Mouse (Mus musculus): Measurements from ENCODE around the gene Galnt6. TPM values are rescaled to one million over a fixed set of nuclear protein-coding genes. Genes with fewer than 3 reads are reported as not detected.

The Galnt6 gene
- polyA plus RNA-seq, 1 experiment from 2014 or later, result 0.27 TPM

- ATAC-seq (replicated peaks), result no peak
- H3K4me3 ChIP-seq, result no peak overlapping the region
- H3K36me3 ChIP-seq, result no peaks in the 10 kb centered on the region
- no peak overlapping the region for H3K27ac ChIP-seq (replicated peaks)
- WGBS, result 88% methylated on average over 3 of the region's 3 CpGs
- H3K9ac ChIP-seq (replicated peaks), result no peak overlapping the region
- H3K9me3 ChIP-seq, result peaks cover 10% of the 10 kb centered on the region
- H3K27me3 ChIP-seq, result no peaks in the 10 kb centered on the region
- no peak overlapping the region for H3K4me2 ChIP-seq (replicated peaks)
- no peaks in the 10 kb centered on the region for H3K4me1 ChIP-seq
Measured at GRCm38 (mm10) chr15:100691990-100692389, 37.2 kb downstream of the Galnt6 start.

- H3K4me3 ChIP-seq, result no peak within 1 kb of the TSS
- no peaks in the 10 kb centered on the region for H3K4me1 ChIP-seq
- peaks cover 10% of the 10 kb centered on the region for H3K9me3 ChIP-seq
- no peaks in the 10 kb centered on the region for H3K36me3 ChIP-seq
- H3K4me2 ChIP-seq (replicated peaks), result no peak within 1 kb of the TSS
- no peak within 1 kb of the TSS for H3K27ac ChIP-seq (replicated peaks)
- no peak within 1 kb of the TSS for H3K9ac ChIP-seq (replicated peaks)
- no peaks in the 10 kb centered on the region for H3K27me3 ChIP-seq
- ATAC-seq (replicated peaks), result no peak
- 83% methylated on average over 8 of the region's 8 CpGs for WGBS
Measured at GRCm38 (mm10) chr15:100687430-100687971, 41.7 kb downstream of the Galnt6 start, which contains the start of gene Cela1. Gene Cela1, minus strand, starts transcription at chr15:100687921.

- 58% methylated on average over 12 of the region's 12 CpGs for WGBS
- H3K9me3 ChIP-seq, result peaks cover 10% of the 10 kb centered on the region
- no peak overlapping the region for H3K4me2 ChIP-seq (replicated peaks)
- H3K9ac ChIP-seq (replicated peaks), result no peak overlapping the region
- no peak overlapping the region for H3K4me3 ChIP-seq
- no peak overlapping the region for H3K27ac ChIP-seq (replicated peaks)
- no peaks in the 10 kb centered on the region for H3K36me3 ChIP-seq
- no peaks in the 10 kb centered on the region for H3K4me1 ChIP-seq
- no peaks in the 10 kb centered on the region for H3K27me3 ChIP-seq
- ATAC-seq (replicated peaks), result no peak
Measured at GRCm38 (mm10) chr15:100686989-100687388, 42.2 kb downstream of the Galnt6 start.

DNA sequence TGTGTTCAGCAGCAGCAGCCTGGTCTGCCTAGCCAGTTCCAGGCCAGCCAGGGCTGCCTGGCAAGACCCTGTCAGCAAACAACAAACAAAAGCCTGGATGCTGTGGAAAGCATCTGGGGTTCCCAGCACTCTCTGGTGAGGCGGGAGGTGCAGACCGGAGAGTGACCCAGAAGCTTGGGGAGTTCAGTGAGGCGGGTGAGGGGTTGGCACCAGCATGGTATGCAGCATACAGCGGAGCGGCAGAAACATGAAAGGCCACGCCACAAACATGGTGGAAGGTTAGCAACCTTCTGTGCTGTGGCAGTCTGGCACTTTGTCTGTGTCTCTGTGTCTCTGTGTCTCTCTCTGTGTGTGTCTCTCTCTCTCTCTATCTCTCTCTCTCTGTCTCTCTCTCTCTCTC lies 42.7 kb downstream of the Galnt6 start:
- no peak overlapping the region for H3K9ac ChIP-seq (replicated peaks)
- no peak overlapping the region for H3K27ac ChIP-seq (replicated peaks)
- ATAC-seq (replicated peaks), result no peak
- H3K4me3 ChIP-seq, result no peak overlapping the region
- H3K27me3 ChIP-seq, result no peaks in the 10 kb centered on the region
- H3K9me3 ChIP-seq, result peaks cover 10% of the 10 kb centered on the region
- no peaks in the 10 kb centered on the region for H3K4me1 ChIP-seq
- WGBS, result 76% methylated on average over 6 of the region's 6 CpGs
- no peak overlapping the region for H3K4me2 ChIP-seq (replicated peaks)
- no peaks in the 10 kb centered on the region for H3K36me3 ChIP-seq

DNA sequence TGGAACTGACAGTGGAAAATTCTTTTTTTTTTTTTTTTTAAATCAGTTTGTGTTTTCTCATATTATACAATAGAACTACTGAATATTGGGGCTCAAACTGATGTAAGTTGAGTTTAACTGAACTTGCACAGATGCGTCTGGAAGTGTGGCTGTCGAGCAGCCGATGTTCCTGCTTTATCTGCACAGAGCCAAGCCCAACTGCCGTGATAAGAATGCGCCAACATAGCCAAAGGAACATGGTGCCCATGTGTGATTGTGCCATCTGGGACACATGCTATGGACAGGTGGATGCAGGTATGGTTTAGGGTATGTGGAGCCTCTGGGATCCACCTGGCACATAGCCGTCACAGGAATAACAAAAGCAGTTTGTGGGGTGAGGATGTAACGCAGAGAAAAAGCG lies 43.3 kb downstream of the Galnt6 start:
- 93% methylated on average over 8 of the region's 8 CpGs for WGBS
- Histone ChIP-seq H3K4me2 (replicated peaks) (no peak overlapping the region), H3K27ac (replicated peaks) (no peak overlapping the region), H3K9ac (replicated peaks) (no peak overlapping the region), H3K9me3 (peaks cover 7% of the 10 kb centered on the region), H3K36me3 (no peaks in the 10 kb centered on the region), H3K27me3 (no peaks in the 10 kb centered on the region), H3K4me1 (no peaks in the 10 kb centered on the region), H3K4me3 (no peak overlapping the region)
- ATAC-seq (replicated peaks), result no peak

DNA sequence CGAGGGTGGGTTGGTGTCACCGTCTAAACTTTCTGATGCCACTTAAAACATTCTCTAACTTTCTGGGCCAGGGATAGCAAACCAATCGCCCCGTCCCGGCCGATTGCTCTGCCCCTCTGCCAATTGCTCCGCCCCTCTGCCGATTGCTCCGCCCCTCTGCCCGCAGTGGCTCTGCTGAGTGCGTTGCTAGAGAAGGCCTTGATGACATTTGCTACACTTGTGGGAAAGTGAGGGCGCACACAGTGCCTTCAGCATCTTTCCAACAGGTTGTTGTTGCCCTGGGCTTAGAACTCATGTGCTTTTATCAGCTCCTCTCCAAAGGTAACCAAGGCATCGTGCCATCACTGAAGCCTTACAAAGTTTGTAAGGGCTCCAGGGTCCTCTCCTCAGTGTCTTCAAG lies 43.9 kb downstream of the Galnt6 start:
- H3K4me2 ChIP-seq (replicated peaks), result no peak overlapping the region
- H3K4me1 ChIP-seq, result no peaks in the 10 kb centered on the region
- H3K9ac ChIP-seq (replicated peaks), result no peak overlapping the region
- no peak overlapping the region for H3K4me3 ChIP-seq
- no peaks in the 10 kb centered on the region for H3K27me3 ChIP-seq
- H3K9me3 ChIP-seq, result peaks cover under 1% of the 10 kb centered on the region; the same call in 1 of the 2 replicates
- ATAC-seq (replicated peaks), result no peak
- WGBS, result 30% methylated on average over 13 of the region's 13 CpGs
- H3K27ac ChIP-seq (replicated peaks), result no peak overlapping the region
- H3K36me3 ChIP-seq, result no peaks in the 10 kb centered on the region

GRCm38 (mm10) chr15:100684450-100684849 lies 44.7 kb downstream of the Galnt6 start:
- Histone ChIP-seq H3K36me3 (no peaks in the 10 kb centered on the region), H3K9ac (replicated peaks) (no peak overlapping the region), H3K4me3 (no peak overlapping the region), H3K4me1 (no peaks in the 10 kb centered on the region), H3K4me2 (replicated peaks) (no peak overlapping the region), H3K27me3 (no peaks in the 10 kb centered on the region), H3K9me3 (no peaks in the 10 kb centered on the region), H3K27ac (replicated peaks) (no peak overlapping the region)
- ATAC-seq (replicated peaks), result no peak
- 77% methylated on average over 10 of the region's 10 CpGs for WGBS

DNA sequence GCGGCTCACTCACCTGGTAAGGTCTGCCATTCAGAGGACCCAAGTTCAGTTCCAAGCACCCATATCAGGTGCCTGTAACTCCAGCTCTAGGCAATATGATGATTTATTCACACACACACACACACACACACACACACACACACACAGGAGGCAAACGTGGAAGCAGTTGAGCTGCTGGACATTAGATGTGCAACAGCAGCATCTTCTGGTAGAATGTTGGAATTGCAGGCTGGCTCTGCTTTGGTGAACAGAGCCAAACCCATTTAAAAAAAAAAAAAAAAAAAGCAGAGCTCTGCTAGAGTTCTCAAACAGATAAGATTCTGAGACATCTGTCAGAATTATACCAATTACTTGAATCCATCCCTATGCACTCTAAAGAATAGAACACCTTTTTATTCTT lies 46.1 kb downstream of the Galnt6 start:
- H3K9me3 ChIP-seq, result no peaks in the 10 kb centered on the region
- H3K27ac ChIP-seq (replicated peaks), result no peak overlapping the region
- H3K4me3 ChIP-seq, result no peak overlapping the region
- no peaks in the 10 kb centered on the region for H3K27me3 ChIP-seq
- no peaks in the 10 kb centered on the region for H3K4me1 ChIP-seq
- no peak for ATAC-seq (replicated peaks)
- H3K4me2 ChIP-seq (replicated peaks), result no peak overlapping the region
- H3K36me3 ChIP-seq, result no peaks in the 10 kb centered on the region
- H3K9ac ChIP-seq (replicated peaks), result no peak overlapping the region
- 50% methylated on average over 2 of the region's 2 CpGs for WGBS

GRCm38 (mm10) chr15:100681770-100682169 lies 47.4 kb downstream of the Galnt6 start:
- Histone ChIP-seq H3K4me2 (replicated peaks) (no peak overlapping the region), H3K36me3 (no peaks in the 10 kb centered on the region), H3K9ac (replicated peaks) (no peak overlapping the region), H3K27ac (replicated peaks) (no peak overlapping the region), H3K4me3 (no peak overlapping the region), H3K27me3 (no peaks in the 10 kb centered on the region), H3K4me1 (no peaks in the 10 kb centered on the region), H3K9me3 (no peaks in the 10 kb centered on the region)
- no peak for ATAC-seq (replicated peaks)
- 35% methylated on average over 7 of the region's 7 CpGs for WGBS

DNA sequence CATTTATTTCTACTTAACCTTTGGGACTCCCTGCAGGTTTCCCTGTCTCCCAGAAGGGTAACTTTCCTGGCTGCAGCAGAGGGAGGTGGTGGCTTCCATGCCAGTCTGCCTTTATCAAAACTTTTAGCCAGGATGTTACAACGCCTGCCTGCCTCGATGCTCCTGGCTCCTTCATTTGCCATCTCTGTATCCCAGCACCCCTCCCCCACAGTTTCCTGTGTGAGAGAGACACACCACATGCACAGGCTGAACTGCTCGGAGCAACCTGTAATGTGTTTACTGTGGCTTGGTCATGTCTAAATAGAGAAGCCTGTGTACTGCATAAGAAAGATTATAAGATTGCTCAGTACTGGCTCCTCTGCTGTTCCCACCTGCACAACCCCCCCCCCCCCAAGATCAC lies 48.8 kb downstream of the Galnt6 start:
- no peak for ATAC-seq (replicated peaks)
- WGBS, result 54% methylated on average over 3 of the region's 3 CpGs
- H3K4me3 ChIP-seq, result no peak overlapping the region
- H3K27ac ChIP-seq (replicated peaks), result no peak overlapping the region
- no peaks in the 10 kb centered on the region for H3K4me1 ChIP-seq
- H3K9me3 ChIP-seq, result no peaks in the 10 kb centered on the region
- no peak overlapping the region for H3K4me2 ChIP-seq (replicated peaks)
- no peak overlapping the region for H3K9ac ChIP-seq (replicated peaks)
- H3K27me3 ChIP-seq, result no peaks in the 10 kb centered on the region
- H3K36me3 ChIP-seq, result no peaks in the 10 kb centered on the region

DNA sequence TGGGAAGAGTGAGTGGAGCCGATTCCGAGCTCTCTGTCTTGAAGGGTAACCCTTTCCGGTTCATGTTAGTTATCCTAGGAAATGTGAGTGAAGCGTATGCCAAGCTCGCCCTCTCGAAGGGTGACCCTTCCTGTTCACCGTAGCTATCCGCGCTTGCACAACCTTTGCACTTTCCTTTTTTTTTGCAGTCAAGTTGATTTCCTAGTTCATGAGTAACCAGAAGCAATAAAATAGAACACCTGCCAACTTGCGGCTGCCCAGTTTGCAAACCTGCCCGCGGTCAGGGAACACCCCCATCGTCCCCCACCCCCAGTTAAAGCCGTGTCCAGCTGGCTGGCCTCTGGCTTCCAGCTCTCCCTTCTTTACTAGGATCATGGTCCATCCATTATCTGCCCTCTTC lies 50.2 kb downstream of the Galnt6 start:
- no peaks in the 10 kb centered on the region for H3K27me3 ChIP-seq
- 92% methylated on average over 14 of the region's 14 CpGs for WGBS
- no peak overlapping the region for H3K4me3 ChIP-seq
- no peak overlapping the region for H3K4me2 ChIP-seq (replicated peaks)
- H3K4me1 ChIP-seq, result no peaks in the 10 kb centered on the region
- no peaks in the 10 kb centered on the region for H3K9me3 ChIP-seq
- no peaks in the 10 kb centered on the region for H3K36me3 ChIP-seq
- no peak for ATAC-seq (replicated peaks)
- no peak overlapping the region for H3K9ac ChIP-seq (replicated peaks)
- no peak overlapping the region for H3K27ac ChIP-seq (replicated peaks)

DNA sequence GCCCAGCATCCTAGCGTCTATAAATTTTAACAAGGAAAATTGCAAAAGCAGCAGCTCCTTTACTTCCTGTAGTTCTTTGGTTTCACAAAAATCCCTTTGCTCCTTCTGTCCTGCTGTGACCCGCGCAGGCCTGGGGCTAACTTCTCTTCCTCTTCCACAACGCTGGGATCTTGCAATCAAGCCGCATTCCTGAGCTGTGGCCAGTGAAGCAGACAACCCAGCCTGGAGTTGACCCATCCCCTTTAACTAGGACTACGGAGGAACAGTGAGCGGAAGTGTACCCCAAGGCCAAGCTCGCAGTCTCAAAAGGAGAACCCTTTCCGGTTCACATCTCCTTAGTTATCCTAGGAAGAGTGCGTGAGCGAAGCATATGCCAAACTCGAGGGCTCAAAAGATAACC lies 50.6 kb downstream of the Galnt6 start:
- 86% methylated on average over 12 of the region's 12 CpGs for WGBS
- H3K9ac ChIP-seq (replicated peaks), result no peak overlapping the region
- no peaks in the 10 kb centered on the region for H3K27me3 ChIP-seq
- no peaks in the 10 kb centered on the region for H3K36me3 ChIP-seq
- H3K27ac ChIP-seq (replicated peaks), result no peak overlapping the region
- H3K4me2 ChIP-seq (replicated peaks), result no peak overlapping the region
- H3K4me3 ChIP-seq, result no peak overlapping the region
- H3K4me1 ChIP-seq, result no peaks in the 10 kb centered on the region
- ATAC-seq (replicated peaks), result no peak
- no peaks in the 10 kb centered on the region for H3K9me3 ChIP-seq

- Histone ChIP-seq H3K9ac (replicated peaks) (no peak overlapping the region), H3K4me2 (replicated peaks) (no peak overlapping the region), H3K4me1 (no peaks in the 10 kb centered on the region), H3K27me3 (no peaks in the 10 kb centered on the region), H3K9me3 (no peaks in the 10 kb centered on the region), H3K27ac (replicated peaks) (no peak overlapping the region), H3K4me3 (no peak overlapping the region), H3K36me3 (no peaks in the 10 kb centered on the region)
- ATAC-seq (replicated peaks), result no peak
- WGBS, result 73% methylated on average over 8 of the region's 8 CpGs
Measured at GRCm38 (mm10) chr15:100677675-100678074, 51.5 kb downstream of the Galnt6 start.

Measured in forebrain, embryonic 15.5 days (tissue).